In genomic region chr4:20973428-20973827, GRCm38 (mm10) we compare ENCODE assay signal across 25 mouse cellular contexts.
"Had no signal": no experiment of that assay in that cellular context is flagged by ENCODE, and none has a peak within 500 bp of the region (broad histone marks: within the 10 kb centered on the region; RNA-seq: fewer than 3 reads in every experiment).

No protein-coding gene starts in this region.

- H3K9ac ChIP-seq: heart, embryonic 12.5 days; hindbrain, embryonic 13.5 days; hindbrain, embryonic 15.5 days; kidney, embryonic 15.5 days; limb, embryonic 13.5 days; limb, embryonic 15.5 days; liver, embryonic 12.5 days; liver, embryonic 14.5 days had no signal

- H3K4me3 ChIP-seq: heart, embryonic 10.5 days; heart, embryonic 12.5 days; hindbrain, embryonic 13.5 days; hindbrain, embryonic 15.5 days; kidney, embryonic 15.5 days; limb, embryonic 13.5 days; limb, embryonic 15.5 days; liver, embryonic 12.5 days had no signal

- H3K27ac ChIP-seq: heart, embryonic 10.5 days; hindbrain, embryonic 13.5 days; hindbrain, embryonic 15.5 days; hindbrain, postnatal 0 days; kidney, embryonic 15.5 days; kidney, postnatal 0 days; limb, embryonic 13.5 days; limb, embryonic 15.5 days; liver, embryonic 12.5 days; liver, embryonic 14.5 days had no signal

- H3K4me2 ChIP-seq: heart, embryonic 12.5 days; hindbrain, embryonic 13.5 days; hindbrain, embryonic 15.5 days; kidney, embryonic 15.5 days; limb, embryonic 13.5 days; limb, embryonic 15.5 days; liver, embryonic 12.5 days had no signal

- H3K36me3 ChIP-seq: heart, embryonic 10.5 days; heart, embryonic 12.5 days; hindbrain, embryonic 13.5 days; hindbrain, embryonic 15.5 days; kidney, embryonic 15.5 days; limb, embryonic 13.5 days; limb, embryonic 15.5 days; liver, embryonic 12.5 days had no signal

- DNase-seq: gastrocnemius, postnatal 14 days; gastrocnemius, postnatal 36 days; heart, adult 18-20 months; heart, postnatal 10 days; heart, postnatal 36 days; kidney, adult 11 months; kidney, adult 2 months; kidney, adult 9 months; kidney, postnatal 14 days; kidney, postnatal 36 days; layer of hippocampus, adult 9-11 months; layer of hippocampus, postnatal 36 days; left cerebral cortex, postnatal 4 days had no signal

- H3K27me3 ChIP-seq: heart, embryonic 12.5 days; hindbrain, embryonic 13.5 days; hindbrain, embryonic 15.5 days; kidney, embryonic 15.5 days; limb, embryonic 13.5 days; limb, embryonic 15.5 days; liver, embryonic 12.5 days had no signal

- H3K4me1 ChIP-seq: heart, embryonic 10.5 days; heart, embryonic 12.5 days; hindbrain, embryonic 13.5 days; hindbrain, embryonic 15.5 days; kidney, embryonic 15.5 days; limb, embryonic 13.5 days; limb, embryonic 15.5 days; liver, embryonic 12.5 days had no signal

- H3K9me3 ChIP-seq: heart, embryonic 10.5 days; hindbrain, embryonic 15.5 days; kidney, embryonic 15.5 days; limb, embryonic 15.5 days had no signal

- ATAC-seq: hindbrain, postnatal 0 days; intestine, embryonic 16.5 days; liver, embryonic 12.5 days had no signal
